Mouse (Mus musculus) cerebellum, postnatal 25 days (tissue): ENCODE results near the gene Ccdc171.
"Not testable (repeated sequence)": the region's sequence is repeated elsewhere in the genome, so short reads cannot be mapped to it uniquely, and the experiment has no call there.

Source experiments
- DNase-seq, 2 experiments: peaks; one replicate each; pipeline ENCODE4 v3.0.0; 2021; ENCODE audit warnings: mixed read lengths in 2 of 2

The Ccdc171 gene

DNA sequence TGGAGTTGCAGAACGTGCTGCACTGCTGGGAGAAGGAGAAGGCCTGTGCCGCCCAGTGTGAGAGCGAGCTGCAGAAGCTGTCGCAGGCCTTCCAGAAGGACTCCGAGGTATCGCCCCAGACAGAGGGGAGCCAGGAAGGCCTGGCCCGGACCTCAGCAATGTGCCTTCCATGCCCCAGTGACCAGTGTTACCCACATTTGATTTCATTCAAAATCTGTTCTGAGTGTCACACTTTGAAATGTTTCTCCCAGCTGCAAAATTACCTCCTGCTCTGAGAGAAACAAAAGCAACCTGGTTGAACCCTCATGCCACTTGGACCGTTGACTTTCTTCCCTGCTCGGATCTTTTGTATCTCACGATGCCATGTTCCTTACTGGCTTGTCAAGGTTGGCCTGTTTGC is 133.1 kb downstream of the Ccdc171 start:
- no peak for DNase-seq

DNA sequence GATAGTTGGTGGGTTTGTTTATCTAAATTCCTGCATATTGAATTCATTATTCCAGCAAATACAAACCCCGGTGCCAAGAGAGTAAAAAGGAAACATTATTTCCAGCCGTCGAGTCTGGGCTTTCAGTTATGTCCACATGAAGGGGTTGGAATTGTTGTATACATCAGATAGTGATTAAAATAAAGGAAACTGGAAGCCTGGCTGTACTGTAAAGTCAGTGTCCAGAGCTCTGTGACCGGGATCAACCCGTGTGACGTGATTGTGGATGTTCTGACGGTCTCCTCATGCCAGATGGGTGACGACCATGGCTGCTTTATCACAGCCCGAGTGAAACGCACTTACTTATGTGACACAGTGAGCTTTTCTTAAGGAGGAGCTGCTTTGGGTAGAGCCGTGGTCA is 134.1 kb downstream of the Ccdc171 start:
- DNase-seq, result no peak

DNA sequence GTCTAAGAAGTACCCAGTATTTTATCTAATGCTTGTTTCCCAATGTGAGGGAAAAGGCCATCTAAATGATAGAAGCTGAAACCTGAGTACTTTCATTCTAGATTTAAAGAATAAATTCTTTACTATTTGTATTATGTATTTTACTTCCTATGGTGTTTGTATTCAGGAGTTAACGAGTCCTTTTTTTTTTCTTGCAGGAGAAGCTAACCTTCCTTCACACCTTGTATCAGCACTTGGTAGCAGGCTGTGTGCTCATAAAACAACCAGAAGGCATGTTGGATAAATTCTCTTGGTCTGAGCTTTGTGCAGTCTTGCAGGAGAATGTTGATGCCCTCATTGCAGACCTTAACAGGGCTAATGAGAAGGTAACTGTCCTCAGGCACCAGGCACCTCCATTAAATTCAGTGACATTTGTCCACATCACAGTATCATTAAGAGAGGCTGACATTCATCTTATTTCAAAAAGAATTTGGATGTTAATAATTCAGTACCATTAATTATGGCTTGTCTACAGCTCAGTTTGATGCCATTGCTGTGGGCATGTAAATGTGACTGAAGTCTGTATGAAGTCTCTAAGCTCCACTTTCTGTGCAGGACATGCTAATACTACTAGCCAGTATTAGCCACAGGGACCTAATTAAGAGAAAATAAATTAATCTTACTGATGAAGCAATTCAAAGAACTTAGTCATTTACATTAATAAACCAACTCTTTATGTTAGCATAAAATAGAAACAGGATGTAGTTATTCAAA is 136.3 kb downstream of the Ccdc171 start:
- no peak for DNase-seq

GRCm38 (mm10) chr4:83662301-83662700 is 137.0 kb downstream of the Ccdc171 start:
- DNase-seq, result no peak

DNA sequence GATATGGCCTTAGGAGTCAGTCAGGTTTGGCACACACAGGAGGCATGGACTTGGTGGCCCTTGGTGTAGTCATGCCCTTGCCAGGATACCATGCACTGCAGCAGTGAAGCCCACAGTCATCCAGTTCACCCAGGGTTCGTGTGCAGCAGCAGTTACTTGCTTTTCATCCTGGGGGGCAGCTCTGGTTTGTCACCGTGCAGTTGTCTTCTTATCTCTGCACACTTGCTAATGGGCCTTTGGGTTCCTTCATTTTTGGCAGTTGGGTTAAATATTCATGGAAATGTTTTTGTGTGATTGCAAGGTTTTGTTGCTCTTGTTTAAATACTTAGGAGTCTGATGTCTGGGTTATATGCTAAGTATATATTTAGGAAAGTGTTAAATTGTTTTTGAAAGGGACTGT is 144.2 kb downstream of the Ccdc171 start:
- DNase-seq, result no peak

- not testable (repeated sequence) for DNase-seq
Measured at GRCm38 (mm10) chr4:83675308-83675707, 150.0 kb downstream of the Ccdc171 start.

GRCm38 (mm10) chr4:83676444-83676843 is 151.1 kb downstream of the Ccdc171 start:
- no peak for DNase-seq

GRCm38 (mm10) chr4:83681081-83681480 is 155.7 kb downstream of the Ccdc171 start:
- no peak for DNase-seq

DNA sequence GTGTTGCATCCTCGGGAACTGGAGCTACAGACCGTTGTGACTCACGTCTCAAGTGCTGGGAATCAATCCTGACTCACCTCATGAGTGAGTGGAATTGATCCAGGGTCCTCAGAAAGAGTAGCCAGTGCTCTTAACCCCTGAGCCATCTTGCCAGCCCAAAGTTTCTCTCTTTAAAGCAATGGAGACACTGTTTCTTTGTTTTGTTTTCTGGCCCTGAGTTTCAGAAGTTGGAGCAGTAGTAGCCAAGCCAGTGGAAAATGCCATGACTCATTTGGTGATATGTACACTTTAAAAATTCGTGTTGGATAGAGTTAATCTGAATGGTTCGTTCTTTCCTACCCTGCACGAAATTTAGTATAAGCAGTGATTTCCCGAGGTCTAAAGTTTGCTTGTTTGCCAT is 157.5 kb downstream of the Ccdc171 start:
- no peak for DNase-seq

- DNase-seq, result no peak
Measured at GRCm38 (mm10) chr4:83700190-83700589, 174.8 kb downstream of the Ccdc171 start.

- DNase-seq, result no peak
Measured at GRCm38 (mm10) chr4:83716996-83717395, 191.7 kb downstream of the Ccdc171 start.

- DNase-seq, result no peak
Measured at GRCm38 (mm10) chr4:83719816-83720215, 194.5 kb downstream of the Ccdc171 start.

DNA sequence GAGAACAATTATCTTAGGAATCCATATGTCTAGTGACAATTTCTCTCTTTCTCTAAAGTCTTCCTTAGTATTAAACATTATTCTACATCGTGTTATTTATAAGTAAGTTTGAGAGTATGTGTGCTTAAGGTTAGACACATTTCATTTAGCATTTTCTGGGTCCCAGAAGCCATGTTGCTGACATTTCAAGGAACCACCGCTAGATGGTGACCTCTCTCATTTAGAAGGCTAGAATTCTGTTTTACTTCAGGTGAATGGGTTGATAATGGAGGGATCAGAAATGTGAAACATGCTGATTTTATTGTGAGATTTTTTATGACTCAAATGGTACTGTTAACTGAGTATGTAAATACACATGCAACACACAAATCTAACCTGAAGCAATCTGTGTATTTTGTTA is 199.8 kb downstream of the Ccdc171 start:
- peak in 1 of 2 experiments; percentile 34 for DNase-seq

DNA sequence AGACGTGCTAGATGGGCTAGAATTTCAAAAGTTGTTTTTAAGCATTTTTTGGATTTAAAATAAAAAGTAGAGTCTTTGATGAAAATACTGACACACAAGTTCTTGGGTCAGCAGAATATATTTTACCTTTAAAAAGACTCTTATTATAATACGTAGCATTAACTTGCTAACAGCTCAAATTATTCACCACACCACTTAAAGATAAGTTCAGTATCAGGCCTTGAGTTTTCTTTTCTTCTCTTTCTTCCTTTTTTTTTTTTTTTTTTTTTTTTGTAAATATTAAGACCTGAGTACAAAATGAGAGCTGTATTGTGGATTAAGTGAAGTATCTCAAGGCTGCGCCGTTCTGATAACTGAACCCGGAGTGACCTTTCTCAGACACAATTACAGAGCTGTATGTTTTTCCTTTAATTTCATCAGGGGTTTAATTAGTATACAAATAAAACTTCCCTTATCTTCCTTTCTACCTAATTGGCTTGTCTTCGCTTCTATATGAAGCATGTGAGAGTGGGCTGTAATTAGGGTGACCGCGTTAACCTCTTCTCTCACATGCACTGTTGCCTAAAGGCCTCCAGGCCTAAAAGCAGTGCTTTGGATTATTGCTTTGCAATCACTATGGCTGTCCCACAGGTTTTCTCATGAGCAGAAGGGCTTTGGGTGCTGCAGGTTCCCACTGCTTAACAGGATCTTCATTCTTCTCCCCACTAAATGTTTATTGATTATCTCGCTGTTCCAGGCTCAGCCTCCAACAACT is 214.0 kb downstream of the Ccdc171 start:
- DNase-seq, result no peak

DNA sequence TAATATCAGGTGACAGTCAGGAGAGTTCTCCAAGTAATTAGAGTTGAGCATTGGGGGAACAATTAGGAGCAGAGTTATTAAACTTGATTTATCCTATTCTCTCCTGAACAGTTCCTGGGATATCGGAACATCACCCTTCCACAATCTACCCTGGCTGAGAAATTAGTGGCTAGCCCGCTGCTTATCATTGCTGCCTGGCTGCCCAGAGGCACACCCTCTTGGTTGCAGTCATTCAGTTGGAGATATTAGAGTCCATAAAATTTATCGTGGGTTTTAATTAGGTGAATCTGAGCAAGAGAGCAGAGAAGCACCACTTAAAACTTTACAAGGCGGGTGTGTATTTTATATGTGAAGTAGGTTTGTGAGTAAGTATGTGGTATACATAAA is 214.5 kb downstream of the Ccdc171 start:
- no peak for DNase-seq

DNA sequence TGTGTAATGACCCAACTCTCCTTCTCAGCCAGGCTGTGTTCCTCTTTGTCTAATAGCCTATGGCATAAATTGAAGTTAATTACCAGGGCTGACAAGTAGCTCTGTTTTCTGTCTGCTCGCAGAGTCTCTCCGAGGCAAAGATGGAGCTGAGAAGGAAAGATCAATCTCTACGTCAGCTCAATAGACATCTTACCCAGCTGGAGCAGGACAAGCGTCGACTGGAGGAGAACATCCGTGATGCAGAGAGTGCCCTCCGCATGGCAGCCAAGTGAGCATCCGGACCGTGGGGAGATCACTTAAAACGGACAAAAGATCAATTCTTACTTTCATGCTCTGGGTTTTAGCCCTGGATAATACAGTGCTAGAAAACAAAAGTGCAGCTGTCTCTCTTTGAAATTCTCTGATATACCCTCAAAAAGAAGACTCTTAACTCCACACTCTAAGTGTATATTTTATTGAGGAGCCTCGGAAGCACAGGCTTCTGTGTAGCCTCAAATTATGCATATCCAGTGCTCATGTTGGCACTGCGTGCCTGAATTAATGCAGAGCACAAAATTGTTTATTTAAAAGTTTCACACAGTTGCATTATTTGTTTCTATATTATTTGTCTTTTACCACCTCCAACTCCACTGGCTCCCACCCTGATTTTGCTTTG is 217.6 kb downstream of the Ccdc171 start:
- no peak for DNase-seq

DNA sequence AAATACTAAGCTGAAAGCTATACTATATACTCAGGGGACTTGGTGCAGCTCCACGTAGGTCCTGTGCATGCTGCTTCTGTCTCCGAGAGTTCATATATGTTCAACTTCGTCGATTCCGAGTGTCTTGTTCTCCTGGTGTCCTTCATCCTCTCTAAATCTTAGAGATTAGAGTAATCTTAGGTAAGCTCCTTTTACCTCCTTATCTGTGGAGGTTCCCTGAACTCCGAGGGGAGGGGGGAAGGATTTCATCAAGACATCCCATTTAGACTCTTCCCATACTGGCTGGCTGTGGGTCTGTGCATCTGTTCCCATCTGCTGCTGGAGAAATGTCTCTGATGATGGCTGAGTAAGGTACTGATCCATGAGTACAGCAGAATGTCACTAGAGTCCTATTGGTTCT is 249.8 kb downstream of the Ccdc171 start:
- no peak for DNase-seq

GRCm38 (mm10) chr4:83780044-83780443 is 254.7 kb downstream of the Ccdc171 start:
- DNase-seq, result no peak

DNA sequence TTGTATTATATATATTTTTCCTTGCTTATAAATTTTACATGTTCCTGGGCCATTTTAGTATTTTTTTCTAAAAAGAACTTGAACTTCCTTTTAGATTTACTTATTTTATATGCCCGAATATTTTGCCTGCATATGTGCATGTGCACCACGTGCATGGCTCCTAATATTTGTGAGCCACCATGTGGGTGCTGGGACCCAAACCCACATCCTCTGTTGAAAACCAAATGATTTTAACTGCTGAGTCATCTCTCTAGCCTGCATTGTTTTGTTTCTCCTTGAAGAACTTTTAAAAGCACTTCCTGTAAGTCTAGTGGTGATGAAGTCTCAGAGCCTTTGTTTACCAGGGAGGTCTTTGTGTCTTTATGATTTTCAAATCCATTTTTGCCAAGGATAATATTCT is 259.8 kb downstream of the Ccdc171 start:
- no peak for DNase-seq

GRCm38 (mm10) chr4:83791811-83792210 is 266.5 kb downstream of the Ccdc171 start:
- no peak for DNase-seq

DNA sequence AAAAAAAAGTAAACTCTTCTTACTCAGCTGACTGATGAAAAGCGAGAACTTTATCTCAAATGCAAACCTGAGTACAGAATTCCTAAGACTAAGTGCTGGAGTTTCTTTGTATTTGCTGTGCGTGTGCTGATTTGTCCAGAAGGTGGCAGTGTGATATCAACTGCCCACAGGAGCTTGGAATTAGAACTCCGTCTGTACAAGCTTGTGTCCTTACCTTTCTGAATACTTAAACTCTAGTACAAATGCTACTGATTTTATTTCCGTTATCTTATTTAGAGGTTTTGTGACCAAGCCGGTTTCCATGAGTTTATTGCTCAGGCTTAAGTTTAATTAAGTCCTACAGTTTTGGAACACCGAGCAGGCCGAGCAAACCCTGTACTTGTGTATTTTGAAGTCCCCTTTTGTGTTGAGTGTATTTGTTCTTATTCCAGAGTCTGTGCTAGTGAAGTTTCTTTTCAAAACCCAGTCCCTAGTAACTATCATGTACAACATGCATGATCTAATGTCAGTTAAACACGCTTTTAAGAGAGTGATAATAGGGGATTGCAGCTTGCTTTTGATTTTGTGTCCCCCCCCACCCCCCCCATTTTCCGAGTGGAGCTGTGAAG is 269.1 kb downstream of the Ccdc171 start:
- DNase-seq, result peak; percentile 50 to 71

DNA sequence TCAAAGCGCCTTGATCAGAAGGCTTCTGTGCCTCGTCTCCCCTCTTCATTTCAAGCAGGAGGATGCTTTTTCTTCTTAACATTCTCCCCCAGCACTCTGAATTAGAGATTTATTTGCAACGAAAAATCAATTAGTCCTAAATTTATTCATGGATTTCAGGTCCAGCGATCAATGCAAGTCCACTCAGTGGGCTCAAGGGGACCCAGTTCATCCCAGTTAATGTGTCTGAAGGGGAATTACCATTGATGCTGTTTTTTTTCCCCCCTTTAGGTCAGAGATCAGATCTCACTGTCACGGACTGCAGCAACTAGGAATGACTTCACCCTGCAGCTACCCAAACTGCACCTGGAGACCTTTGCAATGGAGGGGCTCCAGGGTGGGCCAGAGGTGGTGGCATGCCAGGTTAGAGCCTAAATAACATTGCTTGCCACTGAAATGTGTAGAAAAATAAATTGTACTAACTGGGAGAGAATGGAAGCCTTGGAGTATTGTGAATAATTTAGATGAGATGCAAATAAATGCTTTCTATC is 269.6 kb downstream of the Ccdc171 start:
- no peak for DNase-seq

DNA sequence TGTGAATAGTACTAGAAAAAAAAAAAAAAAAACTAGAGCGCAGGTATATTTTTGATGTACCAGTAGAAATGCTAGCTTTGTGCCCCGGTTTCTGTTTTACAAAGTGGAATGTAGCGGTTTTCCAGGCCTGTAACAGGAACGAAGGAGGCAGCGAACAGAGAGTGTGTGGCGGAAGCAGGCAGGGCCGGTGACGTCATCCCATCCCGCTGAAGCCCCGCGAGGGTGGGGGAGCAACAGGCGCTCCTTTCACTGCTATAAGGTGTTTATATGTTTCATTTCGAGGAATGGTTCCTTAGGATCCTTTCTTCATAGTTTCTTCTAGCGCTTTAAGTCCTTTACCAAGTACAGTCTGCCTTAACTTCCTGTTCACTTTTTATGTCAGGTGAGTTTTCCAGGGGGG is 272.6 kb downstream of the Ccdc171 start:
- peak in 1 of 2 experiments; percentile 4 for DNase-seq
